Mouse (Mus musculus) neural tube, embryonic 11.5 days (tissue): ENCODE data around the gene Rbm34. TPM values are rescaled to one million over a fixed set of nuclear protein-coding genes. Genes with fewer than 3 reads are reported as not detected.

Experiments used
- ATAC-seq: fragments of 200-750 bp; cut with Nextera tagmentation; 2 replicates; pipeline ENCODE4 v1.8.0; 2017; ENCODE audit warnings: moderate number of reproducible peaks, mild to moderate bottlenecking, moderate TSS enrichment, moderate library complexity; ENCODE audit not compliant: insufficient read depth, low FRiP score, low TSS enrichment
- DNase-seq: peaks from one replicate; pipeline ENCODE4 v3.0.0-alpha.2; 2015; ENCODE audit warnings: low spot score
- H3K27ac ChIP-seq: fragments of 300-500 bp; sonication (generic); 2 replicates; pipeline ENCODE4 v1.5.1; 2014; ENCODE audit warnings: low read depth, mild to moderate bottlenecking, low read length
- H3K27me3 ChIP-seq: fragments of 300-500 bp; sonication (generic); 2 replicates; pipeline ENCODE4 v1.6.1; 2014; ENCODE audit warnings: mild to moderate bottlenecking, low read length, mixed read lengths; ENCODE audit not compliant: control insufficient read depth, insufficient read depth
- H3K36me3 ChIP-seq: fragments of 300-500 bp; sonication (generic); 2 replicates; pipeline ENCODE4 v1.6.1; 2014; ENCODE audit warnings: mild to moderate bottlenecking, low read length, moderate library complexity, mixed read lengths; ENCODE audit not compliant: control insufficient read depth, insufficient read depth
- H3K4me1 ChIP-seq: fragments of 300-500 bp; sonication (generic); 2 replicates; pipeline ENCODE4 v1.6.1; 2014; ENCODE audit warnings: low read length, mixed read lengths; ENCODE audit not compliant: control insufficient read depth, insufficient read depth
- H3K4me2 ChIP-seq: fragments of 300-500 bp; sonication (generic); 2 replicates; pipeline ENCODE4 v1.6.1; 2014; ENCODE audit warnings: low read depth, mild to moderate bottlenecking, moderate library complexity
- H3K4me3 ChIP-seq: fragments of 300-500 bp; sonication (generic); 2 replicates; pipeline ENCODE4 v1.5.1; 2014; ENCODE audit warnings: low read depth, low read length
- H3K9ac ChIP-seq: fragments of 300-500 bp; sonication (generic); 2 replicates; pipeline ENCODE4 v1.6.1; 2014; ENCODE audit warnings: mild to moderate bottlenecking, low read length
- H3K9me3 ChIP-seq: fragments of 300-500 bp; sonication (generic); 2 replicates; pipeline ENCODE4 v1.6.1; 2016; ENCODE audit warnings: low read length; ENCODE audit not compliant: control insufficient read depth
- WGBS: fragments of 180-500 bp; shearing (Covaris S2); extraction: QIAGEN DNeasy Blood & Tissue Kit; methylation state at CpG from one replicate; pipeline ENCODE4 v1.1.7; 2014; 5-methylcytosine and 5-hydroxymethylcytosine counted together
- polyA plus RNA-seq: library from polyadenylated mRNA; unstranded; fragments of >200 nt; fragmentation: Nextera tagmentation; extraction: Ambion mirVana; gene quantifications from 2 replicates; pipeline ENCODE4 v1.2.1, GENCODE M21; 2014

The Rbm34 gene
- polyA plus RNA-seq, 1 experiment from 2014 or later = 27.3 TPM

DNA sequence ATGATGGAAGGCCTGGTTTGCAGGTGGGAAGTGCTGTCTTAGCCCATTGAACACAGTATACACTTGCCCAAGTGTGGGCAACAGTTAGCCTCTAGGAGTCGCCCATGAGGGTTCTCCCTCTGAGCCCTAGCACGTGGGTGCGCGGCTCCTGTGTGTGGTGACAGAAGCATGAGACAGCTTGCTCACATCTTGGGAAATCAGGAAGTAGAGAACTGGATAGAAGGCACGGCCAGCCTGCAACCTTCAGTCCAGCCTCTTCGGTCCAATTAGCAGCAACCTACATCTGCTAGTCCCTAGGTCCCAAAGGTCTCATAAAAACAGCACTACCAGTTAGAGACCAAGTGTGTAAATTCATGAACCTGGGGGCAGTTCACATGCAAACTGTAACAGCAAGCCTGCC lies 62.1 kb downstream of the Rbm34 start:
- Histone ChIP-seq H3K9me3 (no peaks in the 10 kb centered on the region), H3K4me3 (no peak overlapping the region), H3K9ac (no peak overlapping the region), H3K27ac (no peak overlapping the region), H3K27me3 (no peaks in the 10 kb centered on the region), H3K4me1 (no peaks in the 10 kb centered on the region; the same call in 1 of the 2 replicates), H3K4me2 (no peak overlapping the region), H3K36me3 (no peaks in the 10 kb centered on the region)
- 75% methylated on average over 6 of the region's 6 CpGs for WGBS
- DNase-seq (no peak), ATAC-seq (no peak)

DNA sequence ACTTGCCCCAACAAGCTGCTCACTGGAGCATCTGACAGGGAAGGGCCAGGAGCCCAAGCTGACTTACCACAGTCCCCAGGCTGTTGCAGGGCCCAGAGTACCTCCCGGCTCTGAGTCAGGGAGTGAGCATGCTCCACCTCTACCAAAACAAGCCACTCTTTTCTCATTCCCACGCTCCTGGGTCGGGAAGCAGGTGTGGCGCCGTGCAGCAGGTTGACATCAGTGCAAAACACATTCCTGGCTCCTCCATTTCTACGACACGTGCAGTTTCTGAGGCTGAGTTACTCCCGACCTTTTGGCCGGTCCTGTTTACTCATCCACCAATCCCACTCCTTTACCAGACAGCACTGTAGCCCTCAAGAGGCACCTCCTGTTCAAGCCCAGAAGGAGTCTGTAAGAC lies 62.9 kb downstream of the Rbm34 start:
- no peak for ATAC-seq

DNA sequence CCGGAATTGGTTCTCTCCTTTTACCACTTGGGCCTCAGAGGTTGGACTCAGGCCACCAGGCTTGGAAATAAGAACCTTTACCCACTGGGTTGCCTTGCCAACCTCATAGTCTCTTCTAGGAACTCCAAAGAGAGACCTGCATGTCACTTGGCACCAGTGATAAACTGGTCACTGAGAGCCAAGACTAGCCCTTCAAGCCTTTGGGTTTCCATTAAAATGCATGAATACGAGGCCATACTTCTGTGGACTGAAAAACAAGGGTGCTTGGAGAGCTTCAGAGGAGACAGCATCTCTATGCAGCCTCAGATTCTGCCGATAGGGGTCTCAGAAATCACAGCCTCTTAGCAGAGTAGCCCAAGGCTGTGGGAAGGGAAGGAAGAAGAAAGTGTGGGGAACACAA lies 63.5 kb downstream of the Rbm34 start:
- H3K4me2 ChIP-seq = no peak overlapping the region
- no peak overlapping the region for H3K9ac ChIP-seq
- H3K27ac ChIP-seq = no peak overlapping the region
- no peaks in the 10 kb centered on the region for H3K27me3 ChIP-seq
- DNase-seq = no peak
- H3K4me1 ChIP-seq = no peaks in the 10 kb centered on the region; the same call in 1 of the 2 replicates
- H3K4me3 ChIP-seq = no peak overlapping the region
- no peaks in the 10 kb centered on the region for H3K9me3 ChIP-seq
- WGBS = 83% methylated on average over 3 of the region's 3 CpGs
- no peaks in the 10 kb centered on the region for H3K36me3 ChIP-seq
- no peak for ATAC-seq

More for the DNA sequence above, 62.9 kb downstream of the Rbm34 start:
- H3K9ac ChIP-seq = no peak overlapping the region
- H3K4me2 ChIP-seq = no peak overlapping the region
- H3K36me3 ChIP-seq = no peaks in the 10 kb centered on the region
- no peaks in the 10 kb centered on the region for H3K9me3 ChIP-seq
- 79% methylated on average over 9 of the region's 9 CpGs for WGBS
- no peak overlapping the region for H3K4me3 ChIP-seq
- H3K27ac ChIP-seq = no peak overlapping the region
- no peak for DNase-seq
- no peaks in the 10 kb centered on the region; the same call in 1 of the 2 replicates for H3K4me1 ChIP-seq
- H3K27me3 ChIP-seq = no peaks in the 10 kb centered on the region

DNA sequence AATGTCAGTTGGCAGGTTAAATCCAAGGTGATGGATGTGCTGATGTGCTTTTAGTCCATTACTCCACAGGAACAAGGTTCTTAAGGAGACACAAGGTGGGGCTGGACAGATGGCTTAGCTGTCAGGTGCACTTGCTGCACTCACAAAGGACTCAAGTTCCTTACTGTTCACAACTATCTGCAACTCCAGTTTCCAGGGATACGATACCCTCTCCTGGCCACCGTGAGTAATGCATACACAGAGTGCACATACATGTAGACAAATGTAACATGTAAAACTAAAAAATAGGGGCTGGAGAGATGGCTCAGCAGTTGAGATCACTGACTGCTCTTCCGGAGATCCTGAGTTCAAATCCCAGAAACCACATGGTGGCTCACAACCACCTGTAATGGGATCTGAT lies 65.5 kb downstream of the Rbm34 start:
- Histone ChIP-seq H3K36me3 (no peaks in the 10 kb centered on the region), H3K4me3 (no peak overlapping the region), H3K27ac (no peak overlapping the region), H3K9ac (no peak overlapping the region), H3K4me2 (no peak overlapping the region), H3K9me3 (no peaks in the 10 kb centered on the region), H3K4me1 (no peaks in the 10 kb centered on the region; the same call in 1 of the 2 replicates), H3K27me3 (no peaks in the 10 kb centered on the region)
- no peak for ATAC-seq
- WGBS = 90% methylated on average over 3 of the region's 3 CpGs
- DNase-seq = no peak

DNA sequence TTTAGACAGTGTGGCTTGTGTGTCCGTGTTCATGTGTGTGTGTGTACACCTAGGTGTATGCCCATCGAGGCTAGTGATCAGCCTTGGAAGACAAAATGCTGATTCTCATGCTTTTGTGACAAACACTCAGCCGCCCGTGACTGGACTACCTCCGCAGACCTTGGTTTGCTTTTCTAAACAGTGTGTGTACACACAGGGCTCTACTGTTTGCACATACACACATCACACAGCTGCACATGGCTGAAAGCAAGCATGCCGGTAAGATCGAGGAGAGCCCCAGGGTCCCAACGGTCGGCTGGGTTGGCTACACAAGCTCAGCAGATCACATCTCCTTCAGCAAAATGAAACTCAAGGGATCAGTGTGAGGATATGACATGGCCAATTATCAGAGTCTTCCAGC lies 66.9 kb downstream of the Rbm34 start:
- Histone ChIP-seq H3K36me3 (no peaks in the 10 kb centered on the region), H3K4me2 (no peak overlapping the region), H3K9ac (no peak overlapping the region), H3K4me1 (no peaks in the 10 kb centered on the region; the same call in 1 of the 2 replicates), H3K27me3 (no peaks in the 10 kb centered on the region), H3K27ac (no peak overlapping the region), H3K4me3 (no peak overlapping the region), H3K9me3 (no peaks in the 10 kb centered on the region)
- WGBS = 88% methylated on average over 9 of the region's 9 CpGs
- ATAC-seq (no peak), DNase-seq (no peak)

DNA sequence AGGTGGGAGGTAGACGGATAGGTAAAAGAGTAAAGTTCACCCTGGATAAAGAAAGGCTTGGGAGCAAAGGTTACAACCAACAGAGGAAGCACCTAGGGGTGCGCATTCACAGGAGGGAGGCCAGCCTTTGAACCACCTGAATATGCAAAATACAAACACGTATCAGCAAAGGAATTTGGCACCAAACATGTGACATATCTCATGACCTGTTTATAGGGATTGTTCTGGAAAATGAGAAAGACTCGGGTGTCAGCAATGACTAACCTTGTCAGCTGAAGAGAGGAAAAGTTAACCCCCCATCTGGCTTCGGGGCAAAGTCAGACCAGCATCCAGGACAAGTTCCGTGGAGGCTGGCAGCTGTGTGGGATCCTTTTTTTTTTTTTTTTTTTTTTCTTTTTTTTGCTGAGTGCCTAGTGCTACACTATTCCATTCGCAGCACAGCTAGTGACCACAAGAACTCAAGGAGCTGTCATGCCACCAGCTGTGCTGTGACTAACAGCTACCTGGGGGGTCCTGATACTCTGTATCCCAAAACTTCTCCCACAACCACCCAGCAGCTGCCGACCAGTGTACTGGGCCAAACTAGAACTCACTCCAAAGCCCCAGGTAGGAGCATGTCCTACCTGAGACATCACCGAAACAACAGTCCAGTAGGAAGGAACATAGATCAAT lies 67.5 kb downstream of the Rbm34 start:
- no peak for ATAC-seq
- Histone ChIP-seq H3K4me1 (no peaks in the 10 kb centered on the region; the same call in 1 of the 2 replicates), H3K9me3 (no peaks in the 10 kb centered on the region), H3K36me3 (no peaks in the 10 kb centered on the region), H3K4me3 (no peak overlapping the region), H3K27me3 (no peaks in the 10 kb centered on the region), H3K27ac (no peak overlapping the region), H3K9ac (no peak overlapping the region), H3K4me2 (no peak overlapping the region)
- DNase-seq = no peak
- WGBS = 69% methylated on average over 9 of the region's 9 CpGs

DNA sequence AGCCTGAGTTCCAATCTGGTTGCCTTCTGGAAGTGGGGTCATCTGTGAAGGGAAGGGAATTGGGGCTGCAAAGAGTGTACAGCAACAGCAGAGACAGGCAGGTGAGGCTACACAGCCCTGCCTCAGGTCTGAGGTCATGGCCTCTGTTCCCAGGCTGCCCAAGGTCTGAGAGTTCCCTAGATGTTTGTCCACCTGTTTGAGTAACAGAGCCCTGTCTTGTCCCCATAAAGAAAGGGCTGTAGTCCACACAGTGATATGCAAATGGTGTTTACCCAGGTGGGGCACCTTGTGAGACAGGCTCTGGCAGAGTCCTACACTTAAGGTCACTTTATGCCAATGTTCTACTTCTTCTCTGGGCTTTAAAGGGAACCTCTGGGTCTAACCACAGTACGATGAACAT lies 69.3 kb downstream of the Rbm34 start:
- no peak overlapping the region for H3K4me3 ChIP-seq
- ATAC-seq (no peak), DNase-seq (no peak)
- H3K9me3 ChIP-seq = no peaks in the 10 kb centered on the region
- no peaks in the 10 kb centered on the region for H3K36me3 ChIP-seq
- H3K4me1 ChIP-seq = no peaks in the 10 kb centered on the region
- WGBS = 86% methylated on average over 1 of the region's 1 CpGs
- no peak overlapping the region for H3K4me2 ChIP-seq
- no peaks in the 10 kb centered on the region for H3K27me3 ChIP-seq
- H3K9ac ChIP-seq = no peak overlapping the region
- no peak overlapping the region for H3K27ac ChIP-seq

DNA sequence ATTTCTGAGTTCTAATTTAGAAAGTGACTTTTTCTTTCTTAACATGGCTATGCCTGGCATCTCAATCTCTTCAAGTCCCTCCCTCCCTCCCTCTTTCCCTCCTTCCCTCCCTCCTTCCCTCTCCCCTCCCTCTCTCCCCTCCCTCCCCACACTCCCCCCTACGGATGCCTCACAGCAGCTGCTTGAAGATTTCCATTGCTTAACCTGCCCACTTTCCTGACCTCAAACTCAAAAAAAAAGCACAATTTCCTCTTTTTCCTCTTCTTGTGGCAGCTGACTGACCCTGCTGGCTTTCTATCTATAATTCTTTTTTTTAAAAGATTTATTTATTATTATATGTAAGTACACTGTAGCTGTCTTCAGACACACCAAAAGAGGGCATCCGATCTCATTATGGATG lies 69.8 kb downstream of the Rbm34 start:
- WGBS = 79% methylated on average over 2 of the region's 2 CpGs
- no peaks in the 10 kb centered on the region for H3K36me3 ChIP-seq
- no peak overlapping the region for H3K27ac ChIP-seq
- H3K9me3 ChIP-seq = no peaks in the 10 kb centered on the region
- ATAC-seq (no peak), DNase-seq (no peak)
- no peaks in the 10 kb centered on the region for H3K27me3 ChIP-seq
- H3K4me2 ChIP-seq = no peak overlapping the region
- no peak overlapping the region for H3K4me3 ChIP-seq
- no peaks in the 10 kb centered on the region for H3K4me1 ChIP-seq
- H3K9ac ChIP-seq = no peak overlapping the region
